Mouse (Mus musculus) megakaryocyte, embryonic 14.5 days (primary cell): ENCODE results near the gene Plk3.

Experiments used
- FLI1 ChIP-seq: IDR thresholded peaks from 2 replicates; pipeline ENCODE4 v1.6.1; 2012; ENCODE audit warnings: low read length, inconsistent platforms, mixed read lengths
- GATA1 ChIP-seq: IDR thresholded peaks from 3 replicates; pipeline ENCODE4 v1.6.1; 2012; ENCODE audit warnings: mixed read lengths, low read length, inconsistent platforms, borderline replicate concordance

DNA sequence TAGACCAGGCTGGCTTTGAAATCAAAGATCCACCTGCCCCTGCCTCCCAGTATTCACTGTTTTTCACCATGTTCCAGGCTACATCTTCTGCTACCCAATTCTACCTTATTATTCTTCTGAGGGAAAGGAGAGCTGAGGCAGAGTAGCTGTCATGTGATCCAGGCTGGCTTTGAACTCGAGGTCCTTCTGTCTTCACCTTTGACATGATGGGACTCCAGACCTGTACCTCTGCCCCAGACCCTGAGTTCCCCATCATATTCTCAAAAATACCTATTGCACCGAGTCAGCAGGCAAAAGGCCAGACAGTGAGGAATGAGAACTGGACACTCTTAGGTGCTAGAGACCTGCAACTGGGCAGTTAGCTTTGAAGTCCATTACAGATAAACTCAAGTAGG lies 835 bp upstream of the Plk3 start:
- no peak for TF ChIP-seq GATA1
- TF ChIP-seq FLI1: no peak
